Mouse (Mus musculus): ENCODE measurements around the gene Slc35a3.

The Slc35a3 gene

DNA sequence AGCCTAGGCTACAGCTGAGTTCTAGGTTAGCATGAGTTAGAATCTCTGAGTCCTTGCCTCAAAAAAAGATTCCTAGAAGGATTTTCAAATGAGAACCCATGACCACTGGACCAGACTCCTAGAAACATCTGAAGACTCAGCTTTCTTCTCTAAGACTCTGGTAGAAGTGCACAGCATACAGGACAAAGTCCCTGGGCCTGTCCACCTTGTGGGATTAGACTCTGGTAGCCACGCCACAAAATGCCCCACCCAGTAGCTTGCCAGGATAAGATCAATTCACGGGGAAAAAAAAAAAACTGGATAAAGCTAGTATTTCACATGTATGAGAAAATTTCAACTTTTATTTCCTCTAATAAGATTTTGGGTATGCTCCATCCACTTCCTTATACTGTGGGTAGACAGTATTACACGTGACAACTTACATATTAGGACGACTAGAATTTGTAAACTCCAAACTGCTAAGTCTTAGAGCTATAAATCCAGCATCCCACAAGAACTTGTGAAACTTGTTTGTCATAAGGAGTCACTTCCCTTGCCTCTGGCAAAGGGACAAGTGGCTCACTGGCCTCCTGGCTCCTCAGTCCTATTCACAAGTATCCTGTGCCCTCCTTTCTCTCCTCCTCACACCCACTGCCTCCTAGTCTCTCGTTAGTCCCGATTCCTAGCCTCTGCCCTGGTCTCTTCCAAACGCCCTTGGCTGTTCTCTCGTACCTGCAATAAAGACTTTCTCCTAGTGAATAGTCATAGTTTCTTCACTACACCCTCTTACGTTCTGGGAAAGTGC, 74.7 kb downstream of the Slc35a3 start:
- no peak for DNase-seq

DNA sequence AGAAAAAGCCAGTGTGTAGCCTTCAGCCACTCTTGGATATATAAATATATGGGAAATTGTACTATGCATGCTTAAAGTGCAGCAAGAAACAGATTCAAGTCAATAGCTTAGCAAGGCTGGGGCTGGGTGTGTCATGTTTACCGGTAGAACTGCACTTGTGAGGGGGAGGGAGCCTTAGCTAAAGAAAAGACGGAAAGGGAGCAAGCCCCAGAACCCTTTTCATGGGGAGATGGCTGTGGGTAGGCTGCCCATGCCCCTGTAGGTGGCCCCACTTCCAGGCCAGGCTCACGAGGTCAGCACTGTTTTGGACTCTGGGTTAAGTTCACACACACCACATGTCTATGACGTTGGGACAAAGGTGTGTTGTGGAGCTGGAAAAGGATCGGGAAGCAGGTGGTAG, 76.8 kb downstream of the Slc35a3 start:
- DNase-seq: no peak

DNA sequence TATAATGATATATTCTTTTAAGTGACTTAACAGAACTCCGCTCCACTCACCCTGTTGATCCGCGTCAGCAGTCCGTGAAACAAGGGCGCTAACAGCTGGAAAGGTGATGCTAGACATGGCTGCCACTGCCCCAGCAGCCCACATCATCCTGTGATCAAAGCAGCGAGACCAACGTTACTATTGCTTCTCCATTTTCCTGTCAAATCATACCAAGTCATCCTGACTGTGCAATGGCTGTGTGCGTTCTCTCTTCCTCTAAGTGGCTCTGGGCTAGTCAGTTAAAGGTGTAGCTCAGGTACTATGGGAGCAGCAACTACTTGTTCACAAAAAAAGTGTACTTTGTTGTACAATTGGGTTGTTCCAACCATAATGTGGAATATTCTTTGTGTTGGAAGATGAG, 77.8 kb downstream of the Slc35a3 start:
- no peak for DNase-seq

DNA sequence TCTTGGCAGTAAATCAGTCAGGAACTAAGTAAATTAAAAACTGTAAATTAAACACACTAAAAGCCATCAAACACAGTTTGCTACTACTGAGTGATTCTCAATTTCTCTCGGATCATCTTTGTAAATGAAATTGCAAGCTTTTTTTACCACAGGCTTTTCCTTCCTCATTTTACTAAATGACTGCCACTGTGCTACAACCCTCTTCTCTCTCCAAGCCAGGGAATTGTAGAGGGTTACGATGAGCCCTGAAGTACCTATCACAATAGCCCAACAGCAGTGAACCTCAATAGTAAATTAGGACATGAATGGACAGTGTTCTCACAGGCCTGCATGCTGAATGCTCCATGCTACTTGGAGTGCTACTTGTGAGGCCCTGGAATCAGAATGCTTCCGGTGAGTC, 78.5 kb downstream of the Slc35a3 start:
- no peak for DNase-seq

DNA sequence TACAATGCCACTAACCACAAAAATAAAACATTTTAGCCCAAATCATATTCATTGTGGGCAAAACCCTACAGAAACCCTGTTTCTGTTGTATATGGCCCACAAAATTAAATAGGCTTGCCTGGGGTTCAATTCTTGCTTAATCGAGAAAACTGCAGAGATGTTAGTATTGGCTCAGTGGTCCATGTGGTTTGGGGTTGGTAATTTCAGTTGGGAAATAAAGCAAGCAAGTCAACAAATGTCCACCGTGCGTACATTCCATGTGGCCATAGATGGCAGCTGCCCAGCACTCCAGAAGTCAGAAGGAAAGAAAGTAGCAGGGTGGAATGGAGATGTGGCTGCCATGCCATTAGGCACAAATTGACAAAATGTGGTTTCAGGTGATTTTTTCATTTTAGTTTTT, 79.7 kb downstream of the Slc35a3 start:
- no peak for DNase-seq

DNA sequence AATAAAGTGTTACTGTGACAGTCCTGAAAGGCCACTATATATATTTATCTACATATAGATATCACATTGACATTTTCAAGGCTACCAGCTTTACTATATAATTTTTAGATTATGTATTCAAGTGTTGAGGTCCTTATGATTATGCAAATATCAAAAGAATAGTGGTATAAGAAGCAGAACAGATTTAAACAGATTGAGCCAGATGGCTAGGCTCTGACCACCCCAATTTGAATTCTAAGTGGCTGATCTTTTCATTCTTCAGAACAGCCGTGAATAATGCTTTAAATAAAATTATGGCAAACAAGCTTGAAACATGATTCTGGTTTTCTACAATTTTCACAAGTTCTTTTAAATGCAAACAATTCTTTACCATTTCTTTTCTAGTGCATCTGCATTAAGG, 81.2 kb downstream of the Slc35a3 start:
- no peak for DNase-seq

DNA sequence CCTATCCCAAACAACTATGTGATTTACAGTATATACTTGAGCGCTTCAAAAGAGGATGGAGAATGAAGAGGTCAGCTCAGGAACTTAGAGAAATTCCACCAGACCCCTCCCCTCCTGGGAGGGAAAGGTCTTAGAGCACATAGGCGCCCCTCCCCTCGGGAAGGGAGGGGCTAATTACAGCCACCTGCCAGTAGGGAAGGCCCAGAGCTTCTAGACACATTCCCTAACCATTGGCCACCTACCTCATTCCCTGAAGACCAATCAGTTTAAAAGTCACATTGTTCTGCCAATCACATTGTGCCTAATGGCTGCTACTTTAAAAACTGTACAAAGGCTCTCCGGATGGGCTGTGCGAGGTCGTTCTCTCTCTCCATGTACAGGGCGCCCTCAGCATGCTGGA, 90.0 kb downstream of the Slc35a3 start:
- no peak for DNase-seq

DNA sequence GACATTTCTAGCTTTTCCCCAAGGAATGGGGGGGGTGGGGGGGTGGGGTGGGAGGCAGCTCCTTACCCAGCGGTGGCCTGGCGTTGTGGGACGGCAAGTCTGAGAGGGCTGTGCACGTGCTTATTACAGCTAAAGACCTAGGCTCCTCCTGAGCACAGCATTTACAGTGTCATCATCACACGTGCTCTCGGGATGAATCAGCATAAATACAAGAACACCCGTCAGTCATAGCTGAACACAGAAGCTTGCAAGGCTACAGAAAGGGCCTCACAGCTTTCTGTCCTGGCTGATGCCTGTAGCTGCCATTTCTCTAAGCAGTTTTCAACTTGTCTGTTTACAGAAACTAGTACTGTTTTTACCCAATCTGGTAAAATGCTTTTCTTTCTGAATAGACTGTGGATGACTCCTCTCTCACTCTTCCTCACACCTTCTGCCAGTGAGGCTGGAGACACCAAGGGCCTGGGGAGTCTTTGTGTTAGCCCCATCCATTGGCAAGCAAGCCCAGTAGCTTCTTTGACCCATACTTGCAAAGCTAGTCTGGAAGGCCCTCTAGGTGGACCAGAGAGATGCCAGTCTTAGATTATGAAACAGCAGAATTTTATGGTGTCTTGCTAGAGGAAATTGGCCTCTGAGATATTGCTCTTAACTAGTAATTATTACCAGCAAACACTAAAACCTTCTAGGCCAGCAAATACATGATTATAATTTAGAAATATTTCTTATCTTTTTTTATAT, 91.8 kb downstream of the Slc35a3 start:
- no peak for DNase-seq

Data from kidney, postnatal 14 days (tissue).